Mouse (Mus musculus) hindbrain, postnatal 0 days (tissue): ENCODE measurements around the gene Pdzk1ip1. TPM values are rescaled to one million over a fixed set of nuclear protein-coding genes. Genes with fewer than 3 reads are reported as not detected.

Experiments
- ATAC-seq: fragments of 200-750 bp; cut with Nextera tagmentation; 2 replicates; pipeline ENCODE4 v1.8.0; 2017; ENCODE audit warnings: mild to moderate bottlenecking, moderate TSS enrichment, moderate library complexity
- DNase-seq: peaks from one replicate; pipeline ENCODE4 v3.0.0-alpha.2; 2015; ENCODE audit warnings: low spot score
- H3K27ac ChIP-seq: fragments of 300-500 bp; sonication (generic); 2 replicates; pipeline ENCODE4 v1.5.1; 2014; ENCODE audit warnings: mild to moderate bottlenecking
- H3K27me3 ChIP-seq: fragments of 300-500 bp; sonication (generic); 2 replicates; pipeline ENCODE4 v1.6.1; 2014; ENCODE audit warnings: low read length, mixed read lengths; ENCODE audit not compliant: insufficient read depth
- H3K36me3 ChIP-seq: fragments of 300-500 bp; sonication (generic); 2 replicates; pipeline ENCODE4 v1.6.1; 2014; ENCODE audit warnings: low read length, mixed read lengths; ENCODE audit not compliant: insufficient read depth
- H3K4me1 ChIP-seq: fragments of 300-500 bp; sonication (generic); 2 replicates; pipeline ENCODE4 v1.6.1; 2014; ENCODE audit warnings: antibody characterized with exemption, low read length, mixed read lengths; ENCODE audit not compliant: insufficient read depth
- H3K4me2 ChIP-seq: fragments of 300-500 bp; sonication (generic); 2 replicates; pipeline ENCODE4 v1.6.1; 2014; ENCODE audit warnings: low read depth, mild to moderate bottlenecking, low read length, moderate library complexity, mixed read lengths
- H3K4me3 ChIP-seq: fragments of 300-500 bp; sonication (generic); 2 replicates; pipeline ENCODE4 v1.5.1; 2014; ENCODE audit warnings: low read length
- H3K9ac ChIP-seq: fragments of 300-500 bp; sonication (generic); replicated peaks from 2 replicates; pipeline ENCODE4 v1.6.1; 2014; ENCODE audit warnings: mild to moderate bottlenecking, low read length, moderate library complexity, mixed read lengths
- H3K9me3 ChIP-seq: fragments of 300-500 bp; sonication (generic); 2 replicates; pipeline ENCODE4 v1.6.1; 2016; ENCODE audit warnings: low read length, mixed read lengths
- CTCF ChIP-seq: IDR thresholded peaks from 2 replicates; pipeline ENCODE4 v1.5.1; 2016; ENCODE audit warnings: antibody characterized with exemption, control low read depth, low read depth
- WGBS: fragments of 180-500 bp; shearing (Covaris S2); extraction: QIAGEN DNeasy Blood & Tissue Kit; methylation state at CpG from one replicate; pipeline ENCODE4 v1.1.7; 2014; 5-methylcytosine and 5-hydroxymethylcytosine counted together
- polyA plus RNA-seq: library from polyadenylated mRNA; unstranded; fragments of >200 nt; fragmentation: Nextera tagmentation; extraction: Ambion mirVana; gene quantifications from 2 replicates; pipeline ENCODE4 v1.2.1, GENCODE M21; 2015
- total RNA-seq: library from RNA; depleted of rRNA; stranded (reverse); fragments of >200 nt; gene quantifications from 2 replicates; pipeline ENCODE4 v1.2.3, GENCODE M21; 2014

Pdzk1ip1 gene
- total and polyA plus RNA-seq, 2 experiments from 2014 or later, result 0.58 to 4.2 TPM

DNA sequence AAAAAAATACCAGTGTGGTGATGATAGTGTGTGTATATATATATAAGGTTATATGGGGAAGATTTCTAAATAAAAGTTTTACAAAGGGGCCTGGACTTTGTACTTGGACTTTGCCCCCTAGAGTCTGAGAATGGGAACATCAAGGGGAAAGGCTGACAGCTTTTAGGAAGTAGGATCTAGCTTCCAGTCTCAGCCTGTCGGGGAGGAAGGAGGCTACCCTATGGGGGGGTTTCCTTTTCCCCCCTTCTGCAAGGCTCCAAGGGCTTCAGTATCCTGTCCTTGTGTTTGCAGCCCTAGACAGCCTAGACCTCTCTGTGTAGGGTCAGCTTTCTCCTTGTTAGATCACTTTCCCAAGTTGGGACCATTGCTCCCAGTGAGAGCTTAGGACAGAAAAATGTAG lies 16.8 kb upstream of the Pdzk1ip1 start:
- TF ChIP-seq CTCF, result no peak
- H3K4me1 ChIP-seq, result no peaks in the 10 kb centered on the region
- no peaks in the 10 kb centered on the region for H3K36me3 ChIP-seq
- H3K4me3 ChIP-seq, result no peak overlapping the region
- no peak overlapping the region for H3K4me2 ChIP-seq
- DNase-seq, result no peak
- H3K27me3 ChIP-seq, result no peaks in the 10 kb centered on the region
- H3K9me3 ChIP-seq, result no peaks in the 10 kb centered on the region
- no peak overlapping the region for H3K9ac ChIP-seq
- no peak overlapping the region for H3K27ac ChIP-seq
- no peak for ATAC-seq
- 36% methylated on average over 1 of the region's 1 CpGs for WGBS

DNA sequence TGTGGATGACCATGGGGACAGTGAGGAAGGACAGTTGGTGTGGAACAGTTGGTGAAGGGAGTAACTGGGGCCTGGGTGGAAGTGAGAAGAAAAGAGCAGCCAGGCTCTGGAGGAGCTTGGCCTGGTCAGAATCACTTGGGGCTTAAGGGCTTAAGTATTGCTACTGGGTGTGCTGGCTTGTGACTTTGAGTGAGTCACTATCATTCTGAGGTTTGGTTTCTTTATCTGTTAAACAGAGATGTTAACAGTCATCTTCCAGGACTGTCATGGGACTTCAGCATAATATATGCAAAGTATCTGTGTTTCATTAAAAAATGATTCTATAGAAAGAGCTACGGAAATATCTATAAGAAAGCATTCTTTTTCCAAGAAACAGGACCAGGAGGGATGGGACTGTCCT lies 13.7 kb upstream of the Pdzk1ip1 start:
- Histone ChIP-seq H3K9ac (no peak overlapping the region), H3K36me3 (no peaks in the 10 kb centered on the region), H3K27me3 (no peaks in the 10 kb centered on the region), H3K4me3 (no peak overlapping the region), H3K4me1 (peaks cover 9% of the 10 kb centered on the region), H3K27ac (no peak overlapping the region), H3K9me3 (no peaks in the 10 kb centered on the region), H3K4me2 (no peak overlapping the region)
- no peak for TF ChIP-seq CTCF
- WGBS, result 90% methylated on average over 1 of the region's 1 CpGs
- no peak for DNase-seq
- no peak for ATAC-seq

DNA sequence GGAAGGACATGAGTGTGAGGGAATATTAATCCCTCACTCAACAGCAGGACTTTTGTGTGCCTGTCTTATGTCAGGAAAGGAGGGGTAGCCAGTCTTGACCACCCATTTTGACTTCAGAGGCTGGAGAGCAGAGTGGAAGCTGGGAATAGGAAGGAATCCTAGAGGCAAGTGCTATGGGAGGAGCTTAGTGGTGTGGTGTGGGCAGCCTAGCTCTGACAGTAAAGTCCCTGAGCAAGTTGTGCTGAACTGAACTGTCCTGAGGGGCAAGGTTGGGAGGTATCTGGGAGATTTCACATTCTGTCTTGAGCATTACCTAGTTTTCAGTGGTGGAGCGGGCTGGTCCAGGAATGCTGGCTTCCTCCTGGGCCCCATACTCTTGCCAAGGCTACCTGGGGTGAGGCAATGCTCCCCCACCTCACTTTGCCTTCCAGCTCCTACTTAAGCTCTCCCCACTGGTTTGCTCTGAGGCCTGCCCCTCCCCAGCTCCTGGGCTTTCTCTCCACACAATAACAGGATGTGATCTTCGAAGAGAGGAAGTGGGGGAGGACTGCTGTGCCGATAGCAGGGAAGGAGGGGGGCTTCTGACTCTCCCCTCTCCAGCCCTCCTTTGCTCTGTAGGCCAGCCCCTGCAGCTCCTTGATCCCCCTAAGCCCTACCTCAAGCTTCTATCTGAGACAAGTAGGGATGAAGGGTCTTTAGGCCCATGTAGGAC lies 13.1 kb upstream of the Pdzk1ip1 start:
- Histone ChIP-seq H3K36me3 (no peaks in the 10 kb centered on the region), H3K9me3 (no peaks in the 10 kb centered on the region), H3K4me2 (no peak overlapping the region), H3K4me3 (no peak overlapping the region), H3K27me3 (no peaks in the 10 kb centered on the region), H3K27ac (no peak overlapping the region), H3K9ac (no peak overlapping the region), H3K4me1 (peaks cover 12% of the 10 kb centered on the region)
- no peak for ATAC-seq
- DNase-seq, result no peak
- WGBS, result 64% methylated on average over 3 of the region's 3 CpGs
- TF ChIP-seq CTCF, result no peak

GRCm38 (mm10) chr4:115078892-115079820 lies 9.4 kb upstream of the Pdzk1ip1 start:
- H3K4me2 ChIP-seq, result no peak overlapping the region

DNA sequence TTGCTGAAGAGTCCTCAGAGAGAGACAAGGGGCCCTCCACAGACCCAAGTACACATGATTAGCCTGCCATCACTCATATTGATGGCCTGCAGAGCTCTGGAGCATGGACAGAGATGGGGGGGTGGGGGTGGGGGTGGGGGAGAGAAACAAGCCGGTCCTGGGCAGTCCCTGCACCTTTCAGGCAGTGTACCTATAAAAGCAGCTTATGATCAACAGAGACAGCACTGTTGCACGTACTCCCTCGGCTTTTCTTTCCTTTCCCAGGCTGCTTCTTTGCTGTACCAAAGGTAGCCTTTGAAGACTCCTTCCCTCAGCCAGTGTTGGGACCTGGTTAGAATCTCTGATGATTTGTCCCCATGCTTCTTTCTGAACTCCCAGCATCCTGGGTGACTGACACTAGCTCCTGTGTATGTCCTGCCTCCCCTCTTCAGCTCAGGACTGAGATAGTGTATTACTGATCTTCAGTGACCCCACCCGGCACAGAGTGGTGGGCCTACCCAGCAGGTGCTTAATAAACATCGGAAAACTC lies 8.6 kb upstream of the Pdzk1ip1 start:
- no peaks in the 10 kb centered on the region for H3K27me3 ChIP-seq
- WGBS, result 11% methylated on average over 5 of the region's 5 CpGs
- peaks cover 12% of the 10 kb centered on the region for H3K4me1 ChIP-seq
- DNase-seq (no peak), ATAC-seq (no peak)
- H3K27ac ChIP-seq, result no peak overlapping the region
- H3K4me3 ChIP-seq, result no peak overlapping the region
- TF ChIP-seq CTCF, result no peak
- no peak overlapping the region for H3K9ac ChIP-seq
- H3K36me3 ChIP-seq, result no peaks in the 10 kb centered on the region
- no peaks in the 10 kb centered on the region for H3K9me3 ChIP-seq
- no peak overlapping the region for H3K4me2 ChIP-seq

More at GRCm38 (mm10) chr4:115078892-115079820, 9.4 kb upstream of the Pdzk1ip1 start:
- peak; percentile 87 for ATAC-seq
- no peak overlapping the region for H3K27ac ChIP-seq
- peaks cover 12% of the 10 kb centered on the region for H3K4me1 ChIP-seq
- 0 out of 2 replicates have a peak overlapping the region, but pooled peaks have one; percentile 24 for H3K9ac ChIP-seq
- H3K9me3 ChIP-seq, result no peaks in the 10 kb centered on the region
- no peaks in the 10 kb centered on the region for H3K27me3 ChIP-seq
- H3K36me3 ChIP-seq, result no peaks in the 10 kb centered on the region
- DNase-seq, result peak; percentile 81
- 18% methylated on average over 10 of the region's 10 CpGs for WGBS
- no peak overlapping the region for H3K4me3 ChIP-seq
- no peak for TF ChIP-seq CTCF

DNA sequence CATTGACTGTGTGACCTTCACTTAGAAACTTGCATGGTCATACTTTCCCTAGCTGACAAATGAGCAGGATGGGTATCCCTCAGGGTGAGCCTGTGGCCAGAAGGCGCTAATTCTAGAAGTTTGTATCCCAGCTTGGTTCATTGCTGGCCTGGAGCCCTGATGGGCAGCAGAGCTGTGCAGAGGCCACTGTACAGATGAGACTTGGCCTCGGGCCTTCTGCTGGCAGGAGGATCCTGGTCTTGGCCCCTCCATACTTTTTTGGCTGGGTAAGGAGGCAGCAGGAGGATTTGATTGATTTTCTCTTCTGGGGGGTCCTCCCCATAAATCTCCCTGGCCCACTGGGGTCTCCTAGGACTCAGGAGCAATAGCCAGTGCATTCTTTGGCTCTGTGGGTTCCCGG lies 5.5 kb upstream of the Pdzk1ip1 start:
- no peak overlapping the region for H3K27ac ChIP-seq
- no peaks in the 10 kb centered on the region for H3K9me3 ChIP-seq
- DNase-seq (peak; percentile 63), ATAC-seq (no peak)
- H3K4me2 ChIP-seq, result no peak overlapping the region
- 50% methylated on average over 3 of the region's 3 CpGs for WGBS
- H3K4me1 ChIP-seq, result peaks cover 12% of the 10 kb centered on the region
- TF ChIP-seq CTCF, result no peak
- H3K4me3 ChIP-seq, result no peak overlapping the region
- no peaks in the 10 kb centered on the region for H3K36me3 ChIP-seq
- no peak overlapping the region for H3K9ac ChIP-seq
- 0 out of 2 replicates have a peak, but pooled peaks cover 4% of the 10 kb centered on the region for H3K27me3 ChIP-seq
